Mouse (Mus musculus) C2C12 (cell line): ENCODE data around the gene Unc93a. TPM values are rescaled to one million over a fixed set of nuclear protein-coding genes. Genes with fewer than 3 reads are reported as not detected.
"Not testable (repeated sequence)": the region's sequence is repeated elsewhere in the genome, so short reads cannot be mapped to it uniquely, and the experiment has no call there.

Source experiments
- H3K27me3 ChIP-seq: one replicate; pipeline ENCODE4 v1.6.1; 2011; ENCODE audit not compliant: control insufficient read depth, insufficient read depth, insufficient read length
- H3K36me3 ChIP-seq: one replicate; pipeline ENCODE4 v1.6.1; 2011; ENCODE audit not compliant: control insufficient read depth, insufficient read depth
- H3K4me3 ChIP-seq: one replicate; pipeline ENCODE4 v1.5.1; 2011; ENCODE audit warnings: mild to moderate bottlenecking, control low read depth; ENCODE audit not compliant: poor library complexity, insufficient read depth, severe bottlenecking
- H3K79me2 ChIP-seq: one replicate; pipeline ENCODE4 v1.6.1; 2011; ENCODE audit not compliant: control insufficient read depth, insufficient read depth
- H3K79me3 ChIP-seq: one replicate; pipeline ENCODE4 v1.6.1; 2011; ENCODE audit warnings: low read depth, control low read depth
- H3ac ChIP-seq: one replicate; pipeline ENCODE3; 2011; ENCODE audit warnings: low read depth; ENCODE audit not compliant: control insufficient read depth, insufficient read length
- polyA plus RNA-seq: library from polyadenylated mRNA; unstranded; fragments of >200 nt; fragmentation: generic; extraction: Trizol; gene quantifications from one replicate; pipeline ENCODE4 v1.2.1, GENCODE M21; 2012; ENCODE audit warnings: missing spikeins

Gene Unc93a
- polyA plus RNA-seq, 1 experiment: not detected

DNA sequence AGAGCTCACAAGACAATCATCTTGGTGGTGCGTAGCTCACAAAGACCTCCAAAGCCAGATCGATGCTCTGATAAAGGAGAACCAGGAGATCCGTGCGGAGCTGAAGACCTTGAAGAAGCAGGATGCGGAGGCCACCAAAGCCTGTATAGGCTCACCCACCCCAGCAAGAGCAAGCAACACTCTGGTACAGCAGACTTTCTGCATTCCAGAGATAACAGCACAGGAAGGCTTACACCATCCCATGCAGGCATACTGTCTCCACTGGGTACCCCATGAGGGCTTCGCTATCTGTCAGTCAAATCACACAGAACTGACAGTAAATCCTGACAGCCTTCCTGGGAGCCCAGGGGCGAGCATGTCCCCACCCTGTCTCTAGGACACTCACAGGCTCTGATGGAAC, 68.7 kb downstream of the Unc93a start:
- not testable (repeated sequence) for H3ac ChIP-seq, H3K27me3 ChIP-seq, H3K79me3 ChIP-seq, H3K79me2 ChIP-seq, H3K36me3 ChIP-seq, H3K4me3 ChIP-seq

DNA sequence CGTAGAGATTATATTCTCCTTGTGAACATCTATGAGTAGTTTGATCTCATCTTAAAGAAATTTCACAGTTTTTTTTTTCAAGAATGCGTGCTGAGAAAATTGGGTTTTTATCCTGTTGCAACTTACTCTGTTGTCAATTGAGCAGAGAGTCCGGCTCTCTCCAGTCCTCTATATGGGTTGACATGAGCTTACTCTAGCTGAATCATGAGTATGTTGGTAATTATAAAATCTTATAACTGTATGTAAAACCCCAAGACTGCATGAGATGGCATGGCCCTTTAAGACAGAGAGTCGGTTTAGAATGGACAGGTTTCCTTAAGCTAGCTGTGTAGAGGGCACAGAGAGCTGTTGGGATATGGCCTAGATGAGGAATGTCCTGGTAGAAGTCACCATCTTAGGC, 70.8 kb downstream of the Unc93a start, which contains the start of gene Tcp10b:
Tcp10b (plus strand) TSS at position 301 of the 400 bp plus-strand sequence.
- not testable (repeated sequence) for H3K27me3 ChIP-seq, H3K36me3 ChIP-seq, H3ac ChIP-seq, H3K4me3 ChIP-seq, H3K79me3 ChIP-seq, H3K79me2 ChIP-seq

Other genes with a start within 250 kb of the Unc93a start
- 0.28 TPM for gene Pnldc1, start 221.6 kb downstream of the Unc93a start, polyA plus RNA-seq
- 266 TPM for gene Tcp1, start 216.1 kb downstream of the Unc93a start, polyA plus RNA-seq
- 123 TPM for gene Mrpl18, start 215.5 kb downstream of the Unc93a start, polyA plus RNA-seq
- gene Acat3, start 191.2 kb downstream of the Unc93a start, polyA plus RNA-seq: 0.50 TPM
- 90.7 TPM for gene Acat2, start 171.1 kb downstream of the Unc93a start, polyA plus RNA-seq
- 25.7 TPM for gene Wtap, start 137.6 kb downstream of the Unc93a start, polyA plus RNA-seq
- gene Sod2, start 125.0 kb downstream of the Unc93a start, polyA plus RNA-seq: 107 TPM
- gene Gpr31b, start 79.5 kb downstream of the Unc93a start, polyA plus RNA-seq: not detected
- not detected for gene Tcp10b, start 70.7 kb downstream of the Unc93a start, polyA plus RNA-seq
- not detected for gene Smok2a, start 89.4 kb upstream of the Unc93a start, polyA plus RNA-seq
- not detected for gene Smok2b, start 98.4 kb upstream of the Unc93a start, polyA plus RNA-seq
- not detected for gene Tcp10c, start 222.8 kb upstream of the Unc93a start, polyA plus RNA-seq